In genomic region chr4:47056791-47057509, GRCm38 (mm10) we compare ENCODE assay signal across 8 mouse cellular contexts. TPM values are rescaled to one million over a fixed set of nuclear protein-coding genes. Genes with fewer than 3 reads are reported as not detected.
A peak's percentile ranks its signal among the peaks of the same experiment; 100 is the strongest.
DNase-seq lines count a peak whose midpoint lies in the region; ATAC-seq lines count a peak whose summit lies in the region.

TSS of gene Anks6 (minus strand) at chr4:47057427.

- no peaks in the 10 kb centered on the region for H3K4me1 ChIP-seq in intestine, embryonic 14.5 days (replicated peaks; ENCODE audit: control insufficient read depth, insufficient read depth, low read length)

- H3K27me3 ChIP-seq in intestine, embryonic 14.5 days (replicated peaks; ENCODE audit: control insufficient read depth, insufficient read depth, low read length) = no peaks in the 10 kb centered on the region; the same call in none of the 2 replicates

- H3K4me2 ChIP-seq in intestine, embryonic 14.5 days (ENCODE audit: low read length) = peak within 1 kb of the TSS; percentile 76

- peak; percentile 48 to 51 for DNase-seq in adrenal gland, postnatal 4 days (ENCODE audit: low spot score in 2 of 2)
- peak; percentile 56 for DNase-seq in embryo, embryonic 11.5 days (ENCODE audit: low read depth, low spot score)
- DNase-seq in gastrocnemius, postnatal 4 days (ENCODE audit: low spot score in 2 of 2) = peak; percentile 75 to 82
- DNase-seq in intestine, embryonic 14.5 days (ENCODE audit: low spot score) = peak; percentile 88
- DNase-seq in left cerebral cortex, postnatal 14 days (ENCODE audit: low spot score in 2 of 2) = peak; percentile 77 to 81
- DNase-seq in right cerebral cortex, postnatal 14 days = peak; percentile 79

- WGBS in intestine, embryonic 14.5 days = under 1% methylated on average over 77 of the region's 86 CpGs

- no peaks in the 10 kb centered on the region for H3K36me3 ChIP-seq in intestine, embryonic 14.5 days (ENCODE audit: control insufficient read depth, insufficient read depth, low read length)

- peak; percentile 91 for ATAC-seq in intestine, embryonic 14.5 days (replicated peaks; ENCODE audit: low FRiP score, low TSS enrichment, low read depth)
- ATAC-seq in megakaryocyte, adult 5-6 weeks (ENCODE audit: poor library complexity, severe bottlenecking) = peak; percentile 33; the same call in 1 of the 2 replicates
- no peak for ATAC-seq in megakaryocyte-erythroid progenitor cell, adult 5-6 weeks (replicated peaks; ENCODE audit: low FRiP score, low TSS enrichment, poor library complexity, severe bottlenecking)

- peak within 1 kb of the TSS; percentile 70 for H3K9ac ChIP-seq in intestine, embryonic 14.5 days (ENCODE audit: low read length)

- no peak within 1 kb of the TSS for H3K27ac ChIP-seq in intestine, embryonic 14.5 days (ENCODE audit: low read depth)

- H3K4me3 ChIP-seq in intestine, embryonic 14.5 days (ENCODE audit: low read depth, low read length) = peak within 1 kb of the TSS; percentile 61

- intact Hi-C loops in left cerebral cortex, postnatal 14 days (cut with DNase I) = loop anchor here (10.0 kb wide), 1 partner anchor 552 kb away; no protein-coding TSS in a partner anchor

- no peaks in the 10 kb centered on the region for H3K9me3 ChIP-seq in intestine, embryonic 14.5 days (ENCODE audit: control insufficient read depth, low read length)

RNA-seq across cellular contexts. Expression of gene Anks6, which starts in this region (rescaled TPM):
- 10 to 100 TPM; 10.6 to 13.1 TPM for total RNA-seq in adrenal gland, postnatal 4 days (2021)
- 10 to 100 TPM in 1 of 2 experiments, 1 to 10 TPM in 1; 9.6 to 10.9 TPM for total RNA-seq in gastrocnemius, postnatal 4 days (2021)
- 4.2 TPM in 2 replicates for polyA plus RNA-seq in intestine, embryonic 14.5 days (2014; fragmentation: Nextera tagmentation; extraction: Ambion mirVana)
- 10 to 100 TPM; 18.4 to 22.6 TPM for total RNA-seq in left cerebral cortex, postnatal 14 days (2021)
- 0.16 and 0.41 TPM in 2 replicates for total RNA-seq in megakaryocyte, adult 5-6 weeks (2015)
- 0.28 and 0.44 TPM in 2 replicates for total RNA-seq in megakaryocyte, adult 5-6 weeks (2017)
- total RNA-seq in megakaryocyte-erythroid progenitor cell, adult 5-6 weeks (2014; fragmentation: Nextera tagmentation) = 0.32 TPM in 1 of 2 replicates, not detected in the other
- total RNA-seq in megakaryocyte-erythroid progenitor cell, adult 5-6 weeks (2017) = 0.09 TPM in 1 of 2 replicates, not detected in the other

Comparison
In these comparisons a context has a peak if more than half of its experiments do, and no peak if none do; other contexts are left out.
1. RNA of gene Anks6 (total RNA-seq): 18.4 to 22.6 TPM in left cerebral cortex, postnatal 14 days, 10.6 to 13.1 TPM in adrenal gland, postnatal 4 days and 9.6 to 10.9 TPM in gastrocnemius, postnatal 4 days; 0.16 to 0.44 TPM in megakaryocyte, adult 5-6 weeks and 0.09 to 0.32 TPM in megakaryocyte-erythroid progenitor cell, adult 5-6 weeks; every median in the first group is over 4 times any median in the second.
2. Peak in ATAC-seq in megakaryocyte, adult 5-6 weeks; RNA of the gene not detected or under 1 TPM.
3. Peak in every context shown above with its lines, with median percentiles within 50 percentile points of each other: DNase-seq.